Mouse (Mus musculus): Measurements from ENCODE around the gene Cebpg.
A peak's percentile ranks its signal among the peaks of the same experiment; 100 is the strongest.

Cebpg gene

DNA sequence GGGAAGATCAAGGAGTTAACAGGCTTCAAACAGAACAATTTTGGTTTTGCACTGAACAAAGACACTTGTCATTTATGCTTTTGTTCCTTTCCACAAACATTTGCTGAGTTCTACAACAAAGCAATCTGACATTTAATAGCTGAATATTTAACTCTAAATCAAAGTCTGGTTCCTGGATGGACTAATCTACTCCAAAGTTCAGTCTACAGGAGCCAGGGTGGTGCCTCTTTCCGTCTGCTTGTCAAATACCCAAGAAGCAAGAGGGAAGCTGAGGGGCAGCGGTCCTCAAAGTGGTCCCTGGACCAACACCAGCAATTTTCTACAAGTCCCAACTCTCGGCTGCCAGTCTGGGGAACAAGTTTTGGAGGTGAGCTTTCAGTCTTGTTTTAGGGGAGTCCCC, 3.2 kb downstream of the Cebpg start:
- no peak for DNase-seq

DNA sequence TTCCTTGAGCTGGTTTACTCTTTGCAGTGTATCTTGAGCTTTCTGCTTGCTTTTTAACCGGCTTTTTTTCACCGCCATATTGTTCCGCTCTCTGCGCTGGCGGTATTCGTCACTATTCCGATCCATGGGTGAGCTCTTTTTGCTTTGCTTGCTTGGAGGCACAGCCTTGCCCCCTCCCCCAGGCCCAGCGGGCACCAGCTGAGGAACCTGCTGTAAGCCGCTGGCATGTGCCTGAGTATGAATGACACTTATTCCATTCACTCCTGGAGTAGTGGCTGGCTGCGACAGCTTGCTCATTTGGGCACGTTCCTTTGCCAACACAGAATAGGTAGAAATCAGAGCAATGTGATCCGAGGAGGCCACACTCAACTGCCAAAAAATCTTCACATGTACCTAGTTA, 5.8 kb downstream of the Cebpg start:
- DNase-seq, result no peak

DNA sequence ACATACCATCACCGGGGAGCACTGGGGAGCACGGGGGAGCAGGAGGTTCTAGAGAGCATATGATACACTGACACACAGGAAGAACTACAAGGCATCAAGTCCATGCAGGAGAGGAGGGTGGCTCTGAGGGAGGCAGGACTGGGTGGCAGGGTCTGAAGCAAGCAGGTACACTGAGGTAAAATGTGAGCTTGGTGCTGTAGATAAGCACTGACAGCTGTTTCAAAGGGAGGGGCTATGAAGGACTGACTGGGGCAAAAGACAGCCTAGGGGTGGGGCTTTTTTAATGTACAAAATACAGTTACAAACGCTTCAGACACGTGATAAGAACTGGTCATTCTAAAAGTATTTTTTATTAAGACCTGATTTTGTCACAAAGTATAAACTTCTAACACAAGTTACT, 10.3 kb downstream of the Cebpg start:
- DNase-seq, result no peak

DNA sequence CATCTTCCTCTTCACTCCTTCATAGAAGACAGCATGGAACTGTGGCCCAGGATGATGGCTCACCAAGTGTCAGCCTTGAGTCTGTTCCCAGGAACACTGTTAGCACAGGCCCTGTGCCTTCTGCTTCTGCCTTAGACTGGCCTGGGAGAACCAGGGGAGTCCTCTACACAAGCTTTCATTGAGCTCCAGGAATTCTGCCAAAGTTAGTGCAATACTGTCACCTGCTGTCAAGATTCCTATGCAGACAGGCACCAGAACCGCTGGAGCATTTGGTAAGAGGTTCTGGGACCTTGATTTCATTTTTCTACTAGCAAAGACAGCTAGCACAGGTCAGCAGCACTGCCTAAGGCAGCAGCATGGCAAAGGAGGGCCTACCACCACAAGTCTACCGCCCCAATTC, 11.7 kb downstream of the Cebpg start:
- no peak for DNase-seq

DNA sequence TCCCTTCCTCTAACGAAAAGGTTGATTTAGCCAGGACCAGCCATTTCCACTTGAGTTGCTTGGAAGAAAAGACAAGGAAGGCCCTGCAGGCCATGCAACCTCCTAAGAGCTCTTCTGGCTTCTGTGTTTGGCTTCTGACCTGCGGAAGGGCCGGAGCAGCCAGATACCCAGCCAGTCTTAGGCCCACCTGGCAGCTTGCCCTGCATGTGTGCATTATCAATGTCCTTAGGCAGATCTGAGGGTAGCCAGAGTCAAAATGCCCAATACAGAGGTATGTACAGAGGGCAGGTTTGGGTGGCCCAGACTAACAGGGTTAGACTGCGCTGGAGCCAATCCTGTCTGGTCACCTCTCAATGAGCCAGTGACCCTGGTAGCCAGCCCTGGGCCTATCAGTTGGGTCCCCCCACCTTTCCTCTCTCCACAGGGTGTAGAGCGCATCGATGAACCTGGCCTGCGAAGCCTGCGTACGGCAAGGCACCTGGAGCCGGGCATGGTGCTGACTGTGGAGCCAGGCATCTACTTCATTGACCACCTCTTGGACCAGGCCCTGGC, 13.0 kb downstream of the Cebpg start:
- no peak for DNase-seq

DNA sequence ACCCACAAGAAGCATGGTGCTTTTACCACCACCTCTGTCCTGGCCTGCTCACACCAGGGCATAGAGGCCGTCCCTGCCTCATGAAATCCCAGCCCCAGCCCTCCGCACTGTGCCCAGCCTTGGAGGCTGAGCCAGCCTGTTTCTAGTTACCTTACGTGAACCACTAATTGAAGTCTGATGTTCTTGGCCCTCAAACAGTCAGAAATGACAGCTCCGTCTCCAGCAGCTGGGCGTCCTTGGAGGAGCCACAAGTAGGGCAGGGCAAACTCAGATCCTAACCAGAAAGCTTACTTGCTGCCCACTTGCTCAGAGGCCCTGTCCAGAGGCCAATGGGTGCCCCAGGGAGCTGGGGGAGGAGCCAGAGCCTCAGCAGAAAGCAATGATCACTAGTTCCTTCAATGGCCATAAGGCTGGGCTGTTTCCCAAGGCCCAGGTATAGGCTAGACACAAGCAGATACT, 13.6 kb downstream of the Cebpg start:
- DNase-seq, result no peak

DNA sequence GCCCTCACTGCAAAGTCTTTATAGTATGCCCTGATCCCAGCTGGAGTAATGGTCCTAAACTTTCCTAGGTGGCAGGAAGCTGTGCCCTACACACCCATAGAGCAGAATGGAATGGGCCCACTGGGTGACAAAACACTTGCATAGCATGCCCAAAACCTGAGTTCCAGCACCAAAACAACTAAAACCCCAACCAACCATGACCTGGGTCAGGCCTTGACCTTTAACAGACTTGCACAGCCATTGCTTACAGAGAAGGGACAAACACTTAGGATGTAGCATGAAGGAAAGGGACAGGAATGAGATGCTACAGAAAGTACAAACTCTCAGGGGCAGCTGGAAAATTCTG, 14.2 kb downstream of the Cebpg start:
- no peak for DNase-seq

DNA sequence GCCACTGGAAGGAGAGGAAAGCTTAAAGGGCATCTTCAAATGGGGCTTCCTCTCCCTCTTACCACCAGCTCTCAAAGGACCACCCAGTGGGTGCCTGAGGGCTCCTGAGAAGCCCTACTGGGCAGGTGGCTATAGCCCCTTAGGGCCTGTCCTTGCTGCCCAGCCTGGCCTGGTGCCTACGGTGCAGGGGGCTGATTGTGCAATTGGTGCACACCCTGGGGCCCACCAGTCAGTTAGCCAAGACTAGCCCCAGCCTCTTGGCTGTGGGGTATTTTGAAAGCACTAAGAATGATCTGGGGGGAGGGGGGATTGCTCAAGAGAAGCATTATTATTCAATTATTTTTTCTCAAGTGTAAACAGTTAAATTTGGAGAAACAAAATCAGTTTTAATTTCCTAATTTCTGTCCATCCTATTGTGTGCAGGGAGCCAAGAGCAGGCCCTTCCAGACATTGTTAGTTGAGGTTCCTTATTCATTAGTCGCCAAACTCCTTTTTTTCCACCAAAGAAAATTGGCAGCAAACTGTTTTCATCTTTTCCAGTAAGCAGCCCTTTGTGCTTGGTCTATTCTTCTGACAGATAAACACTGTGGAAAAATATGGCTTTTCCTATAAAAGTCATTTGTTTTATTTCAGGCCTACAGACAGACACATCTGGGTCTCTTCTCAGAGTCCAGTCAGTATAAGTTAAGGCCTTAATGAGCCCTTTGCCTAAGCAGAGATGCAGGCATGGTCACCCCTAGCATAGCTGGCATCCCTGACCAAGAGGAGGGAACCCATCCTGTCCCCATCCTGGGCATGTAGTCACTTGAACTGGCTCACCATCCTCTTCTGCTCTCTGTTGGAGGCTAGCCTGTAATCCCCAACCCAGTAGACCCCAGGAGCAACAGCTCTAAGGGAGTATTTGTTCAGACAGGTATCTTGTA, 14.8 kb downstream of the Cebpg start:
- no peak for DNase-seq

DNA sequence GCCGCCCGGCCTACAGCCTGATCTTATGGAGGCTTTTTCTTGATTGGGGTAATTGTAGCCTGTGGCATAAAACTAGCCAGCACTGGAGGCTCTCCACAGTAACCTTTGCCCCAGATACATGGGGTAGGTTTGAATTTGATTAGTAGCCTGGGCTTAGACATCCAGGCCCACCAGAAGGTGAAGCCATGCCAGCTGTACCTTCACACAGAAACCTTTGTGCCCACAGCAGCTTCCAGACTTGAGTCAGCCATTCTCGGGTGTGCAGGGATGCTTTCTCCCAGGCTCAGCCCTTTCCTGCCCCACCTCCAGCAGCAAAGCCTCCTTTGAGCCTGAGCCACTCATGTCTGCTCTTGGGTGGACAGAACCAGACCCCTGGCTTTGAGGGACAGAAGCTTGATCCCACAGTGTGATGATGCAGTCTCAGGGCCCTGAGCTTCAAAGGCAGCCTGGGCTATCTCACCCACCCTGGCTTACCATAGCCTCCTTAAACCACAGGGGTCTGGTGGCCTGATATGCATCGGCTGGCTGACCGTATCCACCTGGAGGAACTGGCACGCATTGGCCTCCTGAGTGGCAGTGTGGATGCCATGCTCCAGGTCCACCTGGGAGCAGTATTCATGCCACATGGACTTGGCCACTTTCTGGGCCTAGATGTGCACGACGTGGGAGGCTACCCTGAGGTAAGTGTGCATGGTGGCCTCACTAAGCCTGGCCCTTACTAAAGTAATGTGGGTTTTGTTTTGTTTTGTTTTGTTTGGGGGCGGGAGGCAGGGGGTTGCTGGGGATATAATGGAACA, 16.0 kb downstream of the Cebpg start:
- no peak for DNase-seq

DNA sequence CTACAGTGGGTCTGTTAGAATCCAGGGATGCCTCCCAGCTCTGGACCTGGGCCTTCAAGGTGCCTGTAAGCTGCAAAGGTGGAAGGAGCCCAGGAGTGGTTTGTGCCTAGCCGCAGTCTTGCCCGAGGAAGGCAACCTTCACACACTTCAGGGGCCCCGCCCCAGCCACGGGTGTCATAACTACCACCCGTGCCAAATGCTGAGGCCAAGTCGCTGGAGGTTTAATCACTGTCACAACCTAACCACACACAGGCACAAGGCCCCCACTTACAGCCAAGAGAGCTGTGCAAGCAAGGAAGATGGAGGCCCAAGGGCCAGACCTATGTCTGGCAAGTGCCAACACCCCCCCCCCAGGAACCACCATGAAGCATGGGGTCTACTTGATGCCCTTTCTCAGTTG, 19.0 kb downstream of the Cebpg start:
- DNase-seq, result no peak

DNA sequence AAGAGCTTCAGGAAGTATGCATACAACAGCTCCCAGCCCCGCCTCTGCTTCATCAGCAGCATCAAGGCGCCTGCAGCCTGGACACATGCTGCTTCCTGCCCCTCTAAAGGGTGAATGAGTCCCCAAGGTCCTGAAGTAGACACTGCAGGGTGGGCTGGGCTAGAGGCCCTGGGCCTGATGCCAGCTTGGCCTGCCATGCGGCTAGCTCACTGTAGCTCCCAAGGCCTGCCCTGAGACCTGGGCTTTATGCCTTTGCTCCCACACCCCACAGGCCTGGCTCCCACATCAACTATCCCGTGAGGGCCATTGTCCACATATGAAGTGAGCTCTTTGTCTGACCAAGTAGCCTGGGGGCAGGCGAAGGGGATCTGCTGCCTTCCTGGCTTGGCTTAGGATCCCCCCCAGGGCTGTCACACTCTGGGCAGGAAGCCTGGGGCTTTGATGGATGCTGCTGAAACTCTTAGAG, 20.1 kb downstream of the Cebpg start:
- peak; percentile 23 for DNase-seq

DNA sequence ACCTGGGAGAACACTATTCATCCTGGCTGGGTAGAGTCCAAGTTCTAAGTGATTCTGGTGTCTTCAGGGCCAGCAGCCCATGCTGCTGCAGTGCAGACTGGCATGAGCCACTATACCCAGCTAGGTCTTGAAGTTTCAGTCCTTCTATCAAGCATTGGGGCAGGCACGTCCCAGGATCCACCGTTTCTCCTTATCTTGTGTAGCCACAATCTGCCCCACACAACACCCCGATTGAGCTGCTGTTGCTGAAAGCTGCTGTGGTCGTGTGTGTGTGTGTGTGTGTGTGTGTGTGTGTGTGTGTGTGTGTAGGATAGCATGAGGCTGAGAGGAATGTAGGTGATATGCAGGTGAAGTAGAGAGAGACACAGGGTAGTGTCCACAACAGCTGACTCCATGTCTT, 20.8 kb downstream of the Cebpg start:
- DNase-seq, result peak; percentile 25

DNA sequence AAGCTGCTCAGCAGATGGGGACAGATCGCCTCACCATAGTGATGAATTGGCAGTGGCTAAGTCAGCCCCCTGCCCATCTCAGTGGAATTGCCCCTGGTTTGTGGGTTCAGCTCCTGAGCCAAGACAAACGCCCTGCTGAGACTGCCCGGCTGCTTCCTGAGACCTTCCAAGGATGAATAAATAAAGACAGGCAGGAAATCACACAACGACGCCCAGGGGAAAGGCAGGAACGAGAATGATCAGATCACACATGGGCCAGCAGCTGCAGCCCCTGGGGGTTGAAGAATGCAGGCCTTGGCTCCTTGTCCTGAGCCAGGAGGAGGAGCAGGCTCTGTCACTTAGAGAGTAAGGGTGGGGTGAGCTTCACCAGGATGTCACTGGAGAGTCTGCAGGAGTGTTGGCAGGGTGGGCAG, 21.2 kb downstream of the Cebpg start:
- no peak for DNase-seq

DNA sequence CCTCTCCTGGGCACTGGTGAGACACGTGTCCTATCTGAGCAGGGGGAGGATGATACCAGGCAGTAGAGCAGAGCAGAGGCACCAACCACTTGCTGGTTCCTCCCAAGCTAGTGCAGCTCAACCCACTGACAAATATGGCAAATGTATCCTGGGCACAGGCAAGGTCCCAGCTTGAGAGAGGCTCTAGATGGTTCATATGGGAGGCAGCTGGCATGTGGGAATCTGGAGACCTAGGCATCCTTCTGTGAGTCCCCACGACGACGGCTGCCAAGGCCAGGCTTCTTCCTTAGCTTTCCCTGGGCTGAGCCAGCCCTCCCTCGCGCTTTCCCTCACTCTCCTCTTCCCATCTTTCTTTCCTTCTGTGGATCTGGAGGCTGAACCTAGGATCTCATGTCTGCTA, 25.8 kb downstream of the Cebpg start:
- no peak for DNase-seq

DNA sequence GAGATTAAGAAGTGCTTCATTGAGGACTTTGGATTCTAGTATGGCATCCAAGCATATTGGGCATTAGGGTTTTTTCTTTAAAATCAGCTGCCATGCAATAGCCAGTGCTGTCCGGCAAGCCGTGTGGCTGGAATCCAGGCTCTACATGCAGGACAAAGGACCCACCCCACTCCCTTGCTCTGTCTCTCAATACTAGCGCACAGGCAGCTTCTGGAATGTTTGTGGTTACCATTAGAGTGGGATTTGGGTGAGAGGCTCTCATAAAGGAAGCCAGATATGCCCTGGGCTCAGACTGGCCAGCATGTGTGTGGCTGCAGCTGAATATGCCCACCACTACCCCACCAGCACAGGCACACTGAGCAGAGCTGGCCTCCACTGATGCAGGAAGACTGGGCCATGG, 26.7 kb downstream of the Cebpg start:
- no peak for DNase-seq

DNA sequence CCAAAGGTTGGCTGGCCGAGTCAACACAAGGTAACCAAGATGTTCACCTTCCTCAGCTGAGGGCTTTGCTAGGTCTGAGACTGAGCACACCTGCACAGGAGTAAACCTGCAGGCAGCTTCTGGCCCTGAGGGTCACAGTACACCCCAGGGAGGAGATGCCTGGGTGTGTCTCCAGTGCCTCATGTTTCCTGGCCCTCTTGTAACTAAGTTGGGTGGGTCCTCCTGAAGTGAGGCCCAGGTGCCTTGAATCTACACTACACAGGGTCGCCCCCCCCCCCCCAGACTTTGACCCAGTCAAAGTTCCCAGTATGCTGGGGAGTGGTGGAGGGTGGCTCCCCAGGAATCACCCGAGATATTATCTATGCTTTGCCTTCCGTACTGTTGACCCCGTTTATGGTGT, 27.1 kb downstream of the Cebpg start:
- no peak for DNase-seq

DNA sequence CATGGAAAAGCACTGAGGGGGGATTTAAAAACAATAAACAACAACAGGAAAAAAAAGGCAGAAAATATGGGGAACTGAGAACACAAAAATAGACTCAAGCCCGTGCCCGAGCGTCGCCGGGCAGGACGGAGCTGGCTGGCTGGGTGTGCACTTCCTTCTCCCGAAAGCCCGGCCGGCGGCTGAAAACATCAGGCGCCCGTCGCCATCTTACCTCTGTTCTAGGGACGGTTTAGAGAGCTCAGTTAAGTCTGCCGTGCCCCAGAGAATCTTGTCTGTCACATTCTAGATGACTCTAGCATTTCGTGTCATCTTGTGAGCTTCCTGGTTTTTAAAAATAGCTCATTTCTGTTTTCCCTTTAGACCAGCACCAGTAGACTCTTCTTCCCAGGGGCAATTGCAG, 27.8 kb downstream of the Cebpg start:
- no peak for DNase-seq

DNA sequence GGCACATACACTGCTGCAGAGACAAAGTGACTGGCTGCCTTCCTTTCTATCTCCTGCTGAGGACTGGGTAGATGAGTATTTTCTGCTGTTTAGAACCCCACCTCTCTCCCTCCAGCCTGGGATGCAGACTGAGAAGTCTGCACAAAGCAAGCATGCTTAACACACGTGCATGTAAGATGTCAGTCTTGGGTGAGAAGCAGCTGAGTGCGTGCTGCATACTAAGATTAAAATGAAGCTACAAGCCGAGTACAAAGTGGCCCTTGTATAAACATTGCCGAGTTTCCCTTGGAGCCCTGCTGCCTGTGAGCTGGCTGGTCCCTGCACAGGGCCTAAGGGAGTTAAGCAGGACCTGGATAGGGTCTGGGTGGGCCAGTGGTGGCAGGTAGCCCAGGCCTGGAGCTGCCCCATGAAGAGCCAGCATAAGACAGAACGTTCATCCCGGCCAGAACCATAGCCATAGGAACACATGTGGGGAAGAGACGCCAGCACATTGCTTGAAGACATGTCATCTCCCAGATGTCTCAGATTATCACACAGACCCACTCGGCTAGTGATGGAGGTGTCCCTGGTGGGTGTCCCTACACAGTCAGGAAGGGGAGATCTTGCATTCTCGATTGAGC, 28.5 kb downstream of the Cebpg start:
- DNase-seq, result no peak

DNA sequence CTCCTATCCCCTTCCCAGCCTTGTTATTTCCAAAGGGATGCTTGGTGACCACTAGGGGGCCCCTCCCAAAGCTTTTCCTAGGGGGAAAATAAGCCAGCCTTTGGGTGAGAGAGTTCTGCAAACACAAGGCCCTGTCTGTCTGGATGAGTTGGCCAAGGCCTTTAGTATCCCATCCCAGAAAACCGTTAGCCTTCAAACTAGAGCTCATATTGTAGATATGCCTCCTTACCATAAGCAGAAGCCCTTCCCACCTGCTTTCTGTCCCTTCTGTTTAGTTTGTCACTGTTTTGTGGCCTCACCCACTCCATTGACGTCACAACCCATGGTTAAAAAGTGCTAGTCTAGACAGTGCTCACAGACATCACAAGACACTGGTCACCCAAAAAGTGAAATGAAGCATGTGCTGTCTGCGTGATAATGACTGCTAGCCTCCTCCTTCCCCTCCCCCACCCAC, 29.5 kb downstream of the Cebpg start:
- DNase-seq, result peak; percentile 36

DNA sequence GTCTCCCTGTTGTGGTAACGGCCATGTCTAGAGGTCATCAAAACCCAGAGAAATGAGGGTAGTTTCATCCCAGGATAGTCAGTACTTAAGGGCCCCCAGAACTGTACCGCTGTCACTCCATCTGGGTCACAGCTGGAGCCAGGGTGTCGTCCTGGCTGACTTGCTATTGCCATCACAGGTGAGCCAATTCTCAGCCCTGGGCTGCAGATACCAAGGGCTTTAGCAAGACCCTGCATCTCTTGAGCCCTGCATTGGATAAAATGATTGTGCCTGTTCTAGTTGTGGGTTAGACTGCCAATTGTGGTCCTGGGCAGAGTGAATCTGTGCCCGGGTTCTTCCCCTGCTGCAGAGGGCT, 30.1 kb downstream of the Cebpg start:
- DNase-seq, result no peak

DNA sequence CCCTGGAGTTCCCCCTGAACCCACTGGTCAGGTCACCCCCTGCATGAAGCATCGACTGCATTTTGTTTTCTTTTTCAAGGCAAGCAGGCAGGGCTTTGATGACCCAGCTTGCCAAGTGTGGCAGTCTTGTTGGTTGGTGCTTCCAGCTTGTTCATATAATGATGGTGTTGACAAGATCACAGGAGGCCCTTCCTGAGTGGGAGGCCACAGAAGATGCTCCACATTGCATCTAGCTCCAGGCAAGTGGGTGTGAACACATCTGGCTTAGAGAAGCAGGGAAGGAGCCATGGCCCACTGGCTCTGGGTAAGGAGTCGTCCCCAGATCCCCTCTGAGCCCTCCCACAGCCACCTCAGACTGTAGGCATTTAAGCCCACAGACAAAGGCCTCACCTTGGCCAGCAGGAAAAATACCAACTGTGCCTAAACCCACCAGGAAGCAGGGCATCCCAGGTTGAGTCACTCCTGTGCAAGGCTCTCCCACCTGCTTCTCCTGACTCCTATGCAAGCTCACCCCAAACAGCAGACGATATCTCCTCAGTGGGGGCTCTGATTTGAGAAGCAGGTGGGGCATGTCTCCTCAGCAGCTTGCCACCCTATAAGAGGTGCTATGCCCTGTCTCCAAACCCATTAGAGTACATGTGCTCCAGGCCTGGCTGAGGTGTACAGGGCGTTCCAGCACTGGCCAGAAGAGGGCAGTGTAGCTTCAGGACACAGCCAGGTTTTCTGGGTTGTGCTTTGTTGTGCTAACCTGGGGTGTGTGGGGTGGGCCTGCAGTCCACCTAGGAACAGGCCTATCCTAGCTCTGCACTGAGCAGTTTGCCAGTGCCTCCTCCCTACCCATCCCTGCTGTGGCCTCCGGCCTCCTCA, 30.7 kb downstream of the Cebpg start:
- peak; percentile 76 for DNase-seq

DNA sequence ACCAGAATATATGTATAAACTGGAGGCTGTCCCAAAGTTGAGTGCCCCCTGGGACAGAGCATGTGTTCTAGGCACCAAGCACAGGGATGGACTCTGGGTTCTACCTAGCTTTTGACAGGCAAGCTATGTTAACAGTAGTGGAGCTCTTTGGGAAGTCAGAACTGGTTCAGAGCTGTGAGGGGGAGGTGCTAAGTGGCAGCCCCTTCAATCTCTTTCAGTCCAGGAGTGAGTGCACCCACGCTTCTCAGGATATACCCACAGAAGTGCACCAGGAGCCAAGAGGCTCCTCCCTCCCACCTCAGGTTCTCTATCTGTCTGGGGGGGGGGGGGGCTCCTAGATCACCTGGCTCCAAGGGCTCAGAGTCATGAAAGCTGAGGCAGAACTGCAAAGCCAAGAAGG, 31.9 kb downstream of the Cebpg start:
- DNase-seq, result no peak
